Mouse (Mus musculus): ENCODE measurements around the gene Dnaic2.

The Dnaic2 gene

DNA sequence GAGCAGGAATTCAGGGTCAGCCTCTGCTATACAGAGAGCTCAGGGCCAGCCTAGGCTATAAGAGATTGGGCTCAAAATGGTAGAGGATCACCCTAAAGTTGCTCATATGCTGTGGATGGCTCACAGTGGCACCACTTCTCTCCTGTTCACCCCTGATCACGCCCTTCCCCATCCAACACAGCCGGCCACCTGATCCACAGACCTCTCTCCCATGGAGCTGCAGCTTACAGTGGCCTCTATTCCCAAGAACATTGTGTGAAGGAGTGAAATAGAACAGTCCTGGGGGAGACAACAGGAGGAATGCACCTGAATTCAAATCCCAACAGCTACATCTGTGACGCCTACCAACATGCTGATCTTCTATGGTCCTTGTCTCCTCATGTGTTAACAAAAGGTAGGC, 71.4 kb downstream of the Dnaic2 start, which contains the start of gene Gpr142:
Gpr142 (plus strand) TSS at position 301 of the 400 bp plus-strand sequence.
- DNase-seq (ENCODE audit: low spot score), result no peak

DNA sequence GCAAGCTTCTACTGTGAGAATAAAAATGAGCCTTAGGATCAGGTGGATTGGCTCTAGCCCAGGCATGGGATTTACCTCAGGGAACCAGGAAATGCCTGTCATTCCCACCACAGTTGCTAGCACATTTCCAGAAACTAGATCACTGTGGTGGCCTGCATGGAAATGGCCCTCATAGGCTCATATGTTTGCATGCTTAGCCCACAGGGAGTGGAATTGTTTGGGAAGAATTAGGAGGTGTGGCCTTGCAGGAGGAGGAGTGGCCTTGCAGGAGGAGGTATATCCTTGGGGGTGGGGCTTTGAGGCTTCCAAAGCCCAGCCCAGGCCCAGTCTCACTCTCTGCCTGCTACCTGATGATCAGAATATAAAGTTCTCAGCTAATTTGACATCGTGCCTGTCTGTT, 74.7 kb downstream of the Dnaic2 start:
- no peak for DNase-seq (ENCODE audit: low spot score)

DNA sequence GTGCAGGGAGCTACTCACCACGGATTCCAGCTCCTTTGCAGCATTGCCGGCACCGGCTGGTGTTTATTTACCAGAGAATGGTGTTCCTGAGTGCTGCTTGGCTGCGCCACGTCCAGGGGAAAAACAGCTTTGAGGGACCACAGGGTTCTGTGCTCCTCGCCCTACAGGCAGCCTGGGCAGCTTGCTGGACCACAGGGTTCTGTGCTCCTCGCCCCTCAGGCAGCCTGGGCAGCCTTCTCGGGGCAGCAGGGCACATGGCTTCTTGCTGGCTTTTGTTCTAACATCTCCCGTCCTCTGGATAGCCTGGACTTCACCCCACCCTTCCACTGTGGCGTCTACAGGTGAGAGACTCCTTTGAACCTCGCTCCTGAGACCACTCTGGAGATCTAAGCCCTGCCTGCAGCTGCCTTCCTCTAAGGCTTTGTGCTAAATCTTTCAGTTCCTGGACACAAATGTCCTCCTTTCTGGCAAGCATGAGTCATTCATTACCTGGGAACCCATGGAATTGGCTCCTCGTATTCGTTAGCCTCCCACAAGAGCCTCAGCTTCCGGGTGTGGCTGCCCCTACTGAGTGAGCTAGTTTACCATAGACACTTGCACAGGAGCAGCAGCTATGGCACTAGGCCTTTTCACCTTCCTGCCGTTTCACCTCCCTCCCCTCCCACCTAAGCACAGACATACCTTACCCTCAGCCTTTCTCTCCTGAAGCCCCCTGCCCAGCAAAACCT, 75.5 kb downstream of the Dnaic2 start:
- no peak for DNase-seq (ENCODE audit: low spot score)

DNA sequence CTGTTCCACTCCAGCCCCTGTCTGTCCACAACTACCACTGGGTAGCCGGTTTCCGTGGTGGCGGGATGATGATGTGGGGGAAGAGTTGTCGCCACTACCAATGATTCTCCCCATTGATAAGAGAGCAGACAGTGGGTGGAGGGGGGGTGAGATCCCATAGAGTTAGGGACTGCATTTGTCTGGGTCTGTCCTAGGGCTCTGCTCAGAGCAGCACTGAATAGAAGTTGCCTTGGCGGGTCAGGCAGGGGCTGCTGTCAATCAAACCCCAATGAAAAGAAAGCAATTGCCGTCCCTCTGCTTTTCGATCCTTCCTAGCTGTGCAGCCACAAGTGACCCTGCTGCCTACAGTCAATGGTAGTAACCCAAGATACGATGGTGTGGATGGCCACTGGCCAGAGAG, 76.8 kb downstream of the Dnaic2 start:
- no peak for DNase-seq (ENCODE audit: low spot score)

- no peak for DNase-seq (ENCODE audit: low spot score)
Observed at GRCm38 (mm10) chr11:114807025-114807424, 79.8 kb downstream of the Dnaic2 start.
